Mouse (Mus musculus) stomach, embryonic 16.5 days (tissue): ENCODE measurements around the gene Elavl1. TPM values are rescaled to one million over a fixed set of nuclear protein-coding genes. Genes with fewer than 3 reads are reported as not detected.

Source experiments
- ATAC-seq: fragments of 200-750 bp; cut with Nextera tagmentation; 2 replicates; pipeline ENCODE4 v1.8.0; 2017; ENCODE audit warnings: moderate number of reproducible peaks, moderate TSS enrichment; ENCODE audit not compliant: insufficient read depth, low FRiP score
- H3K27ac ChIP-seq: fragments of 300-500 bp; sonication (generic); 2 replicates; pipeline ENCODE4 v1.5.1; 2014; ENCODE audit warnings: low read length
- H3K27me3 ChIP-seq: fragments of 300-500 bp; sonication (generic); 2 replicates; pipeline ENCODE4 v1.6.1; 2014; ENCODE audit warnings: low read length, control low read depth, mixed read lengths; ENCODE audit not compliant: control insufficient read depth, insufficient read depth
- H3K36me3 ChIP-seq: fragments of 300-500 bp; sonication (generic); 2 replicates; pipeline ENCODE4 v1.6.1; 2014; ENCODE audit warnings: low read length; ENCODE audit not compliant: control insufficient read depth, insufficient read depth
- H3K4me1 ChIP-seq: fragments of 300-500 bp; sonication (generic); 2 replicates; pipeline ENCODE4 v1.6.1; 2014; ENCODE audit warnings: low read length, control low read depth, mixed read lengths; ENCODE audit not compliant: control insufficient read depth, insufficient read depth
- H3K4me2 ChIP-seq: fragments of 300-500 bp; sonication (generic); 2 replicates; pipeline ENCODE4 v1.6.1; 2014; ENCODE audit warnings: low read depth, low read length, mixed read lengths
- H3K4me3 ChIP-seq: fragments of 300-500 bp; sonication (generic); replicated peaks from 2 replicates; pipeline ENCODE4 v1.5.1; 2014; ENCODE audit warnings: mild to moderate bottlenecking, low read length
- H3K9ac ChIP-seq: fragments of 300-500 bp; sonication (generic); 2 replicates; pipeline ENCODE4 v1.6.1; 2014; ENCODE audit warnings: low read length
- H3K9me3 ChIP-seq: fragments of 300-500 bp; sonication (generic); replicated peaks from 2 replicates; pipeline ENCODE4 v1.6.1; 2016; ENCODE audit warnings: low read length, control low read depth; ENCODE audit not compliant: control insufficient read depth
- WGBS: fragments of 180-500 bp; shearing (Covaris S2); extraction: QIAGEN DNeasy Blood & Tissue Kit; methylation state at CpG from one replicate; pipeline ENCODE4 v1.1.7; 2014; 5-methylcytosine and 5-hydroxymethylcytosine counted together
- polyA plus RNA-seq: library from polyadenylated mRNA; unstranded; fragments of >200 nt; fragmentation: Nextera tagmentation; extraction: Ambion mirVana; gene quantifications from 2 replicates; pipeline ENCODE4 v1.2.1, GENCODE M21; 2015

The Elavl1 gene
- polyA plus RNA-seq, 1 experiment from 2014 or later, result 166 TPM

DNA sequence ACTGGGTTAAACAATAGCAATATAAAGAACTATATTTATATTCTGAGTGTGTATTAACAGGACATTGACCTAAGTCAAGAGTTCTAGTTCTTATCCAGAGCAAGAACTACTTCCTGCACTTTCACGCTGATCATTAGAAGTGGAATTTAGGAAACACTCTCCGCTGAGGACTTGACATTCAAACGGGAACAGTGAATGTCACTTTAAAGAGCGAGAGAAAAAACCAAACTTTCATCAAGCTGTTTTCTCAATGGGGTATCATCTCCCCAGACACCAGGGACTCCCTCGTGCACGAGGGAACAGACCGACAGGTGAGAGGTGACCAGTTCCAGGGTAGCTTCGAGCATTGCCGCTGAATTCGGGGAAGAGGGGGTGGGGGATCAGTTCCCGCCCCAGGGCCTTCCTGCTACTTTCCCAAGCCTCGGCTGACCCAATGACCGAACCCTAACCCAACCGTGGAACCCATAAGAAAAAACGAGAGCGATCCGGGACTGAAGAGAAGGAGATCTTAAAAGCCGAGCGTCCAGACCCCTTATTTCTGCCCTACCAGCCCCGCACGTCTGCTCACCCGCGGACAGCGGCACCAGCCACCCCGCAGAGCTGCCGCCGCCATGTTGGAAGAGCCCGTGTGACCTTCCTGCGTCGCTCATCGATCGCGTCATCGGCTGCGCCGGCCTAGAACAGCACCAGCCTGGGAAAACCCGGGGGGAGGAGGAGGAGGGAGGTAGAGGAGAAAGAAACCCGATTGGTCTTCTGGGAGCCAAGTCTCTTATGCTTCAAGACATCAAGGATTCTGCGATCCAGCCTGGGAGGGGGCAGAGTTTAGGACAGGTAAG is 49.7 kb downstream of the Elavl1 start, which contains the start of gene Timm44:
TSS of gene Timm44 (minus strand) at position 639 of the 836 bp plus-strand sequence.
- no peaks in the 10 kb centered on the region for H3K9me3 ChIP-seq
- ATAC-seq, result peak; percentile 98
- under 1% methylated on average over 39 of the region's 39 CpGs for WGBS

DNA sequence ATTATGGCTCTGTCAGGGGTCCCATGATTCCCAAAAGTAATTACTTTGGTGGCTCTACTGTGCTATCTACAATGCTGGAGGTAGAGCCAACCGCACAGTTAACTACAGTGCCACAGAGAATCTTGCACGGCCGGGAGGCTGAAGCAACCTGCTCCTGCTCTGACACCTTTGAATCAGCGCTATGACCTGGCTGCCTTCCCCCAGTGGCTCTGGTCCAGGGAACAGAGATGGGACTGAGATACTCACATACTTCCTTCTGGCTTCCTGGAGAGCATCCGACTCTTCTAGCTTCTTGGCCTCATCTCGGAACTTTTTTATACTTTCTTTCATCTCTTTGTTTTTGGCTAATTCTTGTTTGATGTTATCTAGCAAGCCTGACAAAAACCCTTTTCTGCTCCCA is 55.6 kb downstream of the Elavl1 start:
- Histone ChIP-seq H3K27ac (no peak overlapping the region), H3K4me3 (no peak overlapping the region), H3K9ac (no peak overlapping the region), H3K4me1 (no peaks in the 10 kb centered on the region; the same call in 1 of the 2 replicates), H3K9me3 (no peaks in the 10 kb centered on the region), H3K36me3 (peaks cover 26% of the 10 kb centered on the region; the same call in 1 of the 2 replicates), H3K27me3 (no peaks in the 10 kb centered on the region), H3K4me2 (no peak overlapping the region)
- ATAC-seq, result no peak
- 87% methylated on average over 6 of the region's 6 CpGs for WGBS

More for the DNA sequence above, 49.7 kb downstream of the Elavl1 start, which contains the start of gene Timm44:
- Histone ChIP-seq H3K27ac (peak within 1 kb of the TSS; percentile 31; the same call in 1 of the 2 replicates), H3K4me2 (peak within 1 kb of the TSS; percentile 69), H3K36me3 (0 out of 2 replicates have a peak, but pooled peaks cover 5% of the 10 kb centered on the region), H3K4me1 (peaks cover 5% of the 10 kb centered on the region), H3K27me3 (no peaks in the 10 kb centered on the region), H3K4me3 (peak within 1 kb of the TSS; percentile 78), H3K9ac (peak within 1 kb of the TSS; percentile 80)

DNA sequence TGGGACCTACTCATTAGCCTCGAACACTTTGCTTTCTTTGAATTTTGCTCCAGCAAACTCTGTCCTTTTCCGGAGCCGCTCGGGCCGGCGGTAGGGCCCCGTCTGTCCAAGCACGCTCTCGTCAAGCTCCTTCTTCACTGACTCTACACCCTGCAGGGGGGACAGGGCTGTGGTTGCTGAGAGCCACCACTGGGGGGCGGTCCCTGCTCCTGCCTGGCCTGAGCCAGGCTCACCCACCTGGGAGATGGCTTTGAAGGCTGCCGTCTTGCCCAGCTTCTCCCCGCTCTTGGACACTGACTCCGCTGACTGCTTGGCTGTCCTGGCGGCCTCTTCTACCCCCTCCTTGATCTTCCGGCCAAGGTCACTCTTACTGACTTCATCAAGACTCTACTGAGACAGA is 57.6 kb downstream of the Elavl1 start:
- no peak overlapping the region for H3K9ac ChIP-seq
- 74% methylated on average over 15 of the region's 15 CpGs for WGBS
- no peak overlapping the region for H3K27ac ChIP-seq
- no peak overlapping the region for H3K4me2 ChIP-seq
- ATAC-seq, result peak; percentile 29; the same call in 1 of the 2 replicates
- no peak overlapping the region for H3K4me3 ChIP-seq
- peaks cover 28% of the 10 kb centered on the region; the same call in 1 of the 2 replicates for H3K36me3 ChIP-seq
- H3K4me1 ChIP-seq, result no peaks in the 10 kb centered on the region
- H3K9me3 ChIP-seq, result no peaks in the 10 kb centered on the region
- no peaks in the 10 kb centered on the region for H3K27me3 ChIP-seq

DNA sequence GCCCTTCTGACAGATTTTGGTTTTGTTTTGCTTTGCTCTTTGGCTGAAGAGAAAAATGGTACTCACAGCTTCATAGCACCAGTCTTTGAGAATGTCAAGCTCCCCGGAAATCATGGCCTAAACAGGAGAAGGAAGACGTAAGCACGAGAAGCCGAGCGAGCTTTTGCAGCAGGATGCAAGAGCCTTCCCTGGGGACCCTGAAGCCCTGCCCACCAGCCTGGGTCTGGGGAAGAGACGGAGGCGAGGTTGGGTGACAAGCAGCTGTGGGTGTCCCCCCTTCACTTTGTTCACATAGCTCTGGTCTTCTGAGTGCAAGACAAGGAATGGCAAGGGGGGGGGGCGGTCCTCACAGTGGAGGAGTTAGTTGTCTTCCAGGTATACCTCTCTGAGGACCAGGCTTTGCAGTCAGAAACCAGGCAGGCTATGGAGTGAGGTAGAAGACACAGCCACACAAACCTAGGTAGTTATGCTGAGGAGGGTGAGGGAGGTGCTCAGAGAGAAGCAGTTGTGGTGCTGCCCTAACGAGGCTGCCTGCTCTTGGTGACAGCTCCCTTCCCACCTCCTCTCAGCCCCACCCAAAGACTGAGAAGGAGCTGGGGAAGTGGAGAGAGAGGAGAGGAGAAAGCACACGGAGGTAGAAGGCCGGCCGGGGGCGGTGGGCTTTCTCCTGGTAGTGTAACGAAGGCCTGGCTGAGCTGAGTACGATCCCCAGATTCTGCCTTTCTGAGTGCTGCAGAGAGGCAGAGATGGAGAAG is 59.9 kb downstream of the Elavl1 start:
- Histone ChIP-seq H3K36me3 (peaks cover 27% of the 10 kb centered on the region; the same call in 1 of the 2 replicates), H3K27ac (no peak overlapping the region), H3K4me1 (no peaks in the 10 kb centered on the region), H3K9ac (no peak overlapping the region), H3K4me3 (no peak overlapping the region), H3K27me3 (no peaks in the 10 kb centered on the region), H3K4me2 (no peak overlapping the region), H3K9me3 (no peaks in the 10 kb centered on the region)
- ATAC-seq, result no peak
- WGBS, result 91% methylated on average over 15 of the region's 15 CpGs

DNA sequence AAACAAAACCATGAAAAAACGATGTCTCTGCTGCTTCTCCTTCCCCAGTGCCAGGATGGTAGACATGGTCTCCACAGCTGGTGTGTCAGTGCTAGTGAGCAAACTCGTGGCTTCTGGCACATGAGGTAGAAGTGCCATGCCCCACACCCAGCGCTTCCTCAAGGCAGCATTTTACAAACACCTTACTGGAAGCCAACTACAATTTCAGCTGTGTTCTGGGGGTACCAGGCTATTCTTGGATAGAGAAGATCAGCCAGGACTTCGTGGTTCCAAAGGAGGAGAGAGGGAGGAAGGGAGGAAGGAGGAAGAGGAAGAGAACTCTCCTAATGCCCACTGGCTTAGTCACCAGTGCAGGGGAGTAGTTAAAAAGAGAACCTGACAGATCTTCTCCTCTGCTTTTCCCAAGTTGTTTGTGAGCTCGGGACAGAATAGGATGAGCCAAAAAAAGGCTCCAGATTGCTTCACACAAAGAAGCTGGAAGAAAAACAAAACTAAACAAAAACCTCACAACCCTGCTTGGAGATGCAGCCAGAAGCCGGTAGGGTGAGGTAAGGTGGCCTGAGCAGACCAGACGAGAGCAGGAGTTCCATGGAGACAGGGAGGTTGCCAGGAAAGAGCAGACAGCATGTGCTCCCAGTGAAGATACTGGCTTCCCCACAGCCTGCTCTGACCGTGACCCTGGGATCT is 62.0 kb downstream of the Elavl1 start:
- WGBS, result 85% methylated on average over 8 of the region's 8 CpGs
- no peak overlapping the region for H3K4me2 ChIP-seq
- ATAC-seq, result no peak
- H3K27ac ChIP-seq, result no peak overlapping the region
- no peaks in the 10 kb centered on the region for H3K9me3 ChIP-seq
- H3K9ac ChIP-seq, result no peak overlapping the region
- no peaks in the 10 kb centered on the region for H3K27me3 ChIP-seq
- peaks cover 7% of the 10 kb centered on the region for H3K4me1 ChIP-seq
- H3K4me3 ChIP-seq, result no peak overlapping the region
- H3K36me3 ChIP-seq, result peaks cover 26% of the 10 kb centered on the region; the same call in 1 of the 2 replicates

DNA sequence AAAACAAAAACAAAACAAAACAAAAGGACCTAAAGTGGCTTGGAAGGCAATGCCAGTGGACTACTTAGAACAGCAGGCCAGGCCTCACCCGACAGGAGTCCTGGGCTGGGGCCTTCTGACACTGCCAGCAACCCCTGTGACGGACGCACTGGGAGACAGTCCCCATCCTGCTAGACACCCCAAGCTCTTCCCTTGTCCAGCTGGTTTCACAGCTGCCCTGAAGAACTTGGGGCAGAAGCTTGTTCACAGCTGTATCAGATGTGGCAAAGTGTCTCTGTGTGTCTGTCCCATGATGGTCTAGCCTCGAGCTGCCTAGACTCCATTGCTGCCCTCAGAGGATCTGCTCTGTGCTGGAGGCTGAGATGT is 65.4 kb downstream of the Elavl1 start:
- H3K27ac ChIP-seq, result peak overlapping the region; percentile 78
- peaks cover 13% of the 10 kb centered on the region for H3K36me3 ChIP-seq
- peak overlapping the region; percentile 12; the same call in 1 of the 2 replicates for H3K9ac ChIP-seq
- 90% methylated on average over 4 of the region's 4 CpGs for WGBS
- H3K4me1 ChIP-seq, result peaks cover 13% of the 10 kb centered on the region
- H3K4me3 ChIP-seq, result no peak overlapping the region
- no peaks in the 10 kb centered on the region for H3K9me3 ChIP-seq
- H3K27me3 ChIP-seq, result no peaks in the 10 kb centered on the region
- no peak for ATAC-seq
- no peak overlapping the region for H3K4me2 ChIP-seq

DNA sequence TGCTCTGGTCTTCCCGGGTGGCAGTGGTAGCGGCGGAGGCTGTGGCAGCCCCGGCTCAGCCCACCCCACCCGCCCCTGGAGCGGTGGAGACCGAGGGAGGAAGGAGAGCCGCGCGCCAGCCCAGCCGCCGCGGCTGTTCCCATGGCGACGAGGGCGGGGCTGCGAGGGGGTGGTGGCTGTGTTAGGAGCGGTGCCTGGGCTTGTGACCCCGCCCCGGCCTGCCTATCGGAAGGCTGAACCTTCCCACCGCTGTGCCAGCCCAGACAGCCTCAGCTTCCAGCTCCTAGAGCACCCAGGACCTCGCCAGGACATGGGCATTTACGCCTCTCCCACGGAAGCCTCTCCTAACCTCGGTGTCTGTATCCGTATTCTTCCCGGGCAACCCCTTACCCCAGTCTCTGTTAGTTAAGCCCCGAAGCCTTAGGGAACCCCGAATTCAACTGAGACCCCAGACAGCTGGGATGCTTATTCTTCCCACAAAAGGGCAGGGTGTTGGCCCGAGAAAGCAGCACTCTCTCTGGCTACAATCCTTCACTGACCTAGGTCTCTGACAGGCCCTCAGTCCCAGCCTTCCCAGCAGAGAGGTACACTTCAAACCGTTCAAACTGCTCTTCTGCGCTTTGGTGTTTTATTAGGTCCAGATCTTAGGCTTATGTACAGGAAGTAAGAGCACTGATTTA is 65.9 kb downstream of the Elavl1 start, which contains the start of gene Ctxn1:
TSS of gene Ctxn1 (minus strand) at position 150 of the 680 bp plus-strand sequence.
- H3K36me3 ChIP-seq, result peaks cover 13% of the 10 kb centered on the region
- 6% methylated on average over 30 of the region's 33 CpGs for WGBS

DNA sequence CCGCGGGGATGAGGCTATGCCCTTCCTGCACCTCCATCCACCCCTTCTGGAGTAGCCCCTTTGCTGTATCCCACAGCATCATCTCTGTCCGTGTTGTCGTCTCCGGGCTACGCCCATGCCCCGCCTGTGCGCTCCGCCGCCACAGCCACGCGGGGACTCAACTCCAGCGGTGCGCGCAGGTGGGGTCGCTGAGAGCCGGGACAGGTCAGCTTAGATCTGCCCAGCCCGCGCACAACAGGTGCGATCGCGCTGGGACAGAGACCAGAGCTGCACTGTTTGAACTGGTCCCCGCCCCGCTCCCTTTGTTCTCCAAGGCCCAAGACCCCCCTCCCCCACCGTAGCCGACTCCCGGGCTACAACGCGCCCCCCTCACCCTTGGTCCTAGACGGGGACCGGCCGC is 66.5 kb downstream of the Elavl1 start:
- WGBS, result 0% methylated on average over 31 of the region's 32 CpGs
- Histone ChIP-seq H3K9me3 (no peaks in the 10 kb centered on the region), H3K4me1 (peaks cover 20% of the 10 kb centered on the region), H3K27me3 (no peaks in the 10 kb centered on the region), H3K4me2 (peak overlapping the region; percentile 91), H3K4me3 (peak overlapping the region; percentile 79), H3K27ac (peak overlapping the region; percentile 78), H3K36me3 (peaks cover 13% of the 10 kb centered on the region), H3K9ac (peak overlapping the region; percentile 80)
- peak; percentile 63 for ATAC-seq

More for the DNA sequence above, 65.9 kb downstream of the Elavl1 start, which contains the start of gene Ctxn1:
- Histone ChIP-seq H3K4me2 (peak within 1 kb of the TSS; percentile 91), H3K9ac (peak within 1 kb of the TSS; percentile 80), H3K4me3 (peak within 1 kb of the TSS; percentile 79), H3K27me3 (no peaks in the 10 kb centered on the region), H3K4me1 (peaks cover 14% of the 10 kb centered on the region), H3K27ac (peak within 1 kb of the TSS; percentile 78), H3K9me3 (no peaks in the 10 kb centered on the region)
- peak; percentile 94 for ATAC-seq
